Mouse (Mus musculus): ENCODE results near the gene Wnt16. TPM values are rescaled to one million over a fixed set of nuclear protein-coding genes. Genes with fewer than 3 reads are reported as not detected.

Gene Wnt16
- total and polyA plus RNA-seq, 2 experiments from 2014 or later, result 0.69 to 1.0 TPM

GRCm38 (mm10) chr6:22280217-22280861 lies 7.7 kb upstream of the Wnt16 start:
- H3K9me3 ChIP-seq (replicated peaks; ENCODE audit: control insufficient read depth, low read length), result no peaks in the 10 kb centered on the region
- H3K4me1 ChIP-seq (ENCODE audit: control insufficient read depth, insufficient read depth), result no peaks in the 10 kb centered on the region
- ATAC-seq (ENCODE audit: insufficient read depth, low read depth) (no peak), DNase-seq (ENCODE audit: low spot score) (no peak)
- no peaks in the 10 kb centered on the region for H3K36me3 ChIP-seq (replicated peaks; ENCODE audit: control insufficient read depth, insufficient read depth, low read length)
- H3K27me3 ChIP-seq (ENCODE audit: control insufficient read depth, insufficient read depth, low read length), result no peaks in the 10 kb centered on the region
- H3K4me2 ChIP-seq (ENCODE audit: low read depth, low read length), result peak overlapping the region; percentile 18; the same call in 1 of the 2 replicates
- H3K27ac ChIP-seq (ENCODE audit: low read depth), result no peak overlapping the region
- no peak overlapping the region for H3K4me3 ChIP-seq (ENCODE audit: low read depth, low read length)
- no peak overlapping the region for H3K9ac ChIP-seq (replicated peaks; ENCODE audit: low read depth, low read length)
- WGBS, result 56% methylated on average over 14 of the region's 14 CpGs
- no peak for TF ChIP-seq EP300 (IDR thresholded peaks at IDR 0.05; ENCODE audit: low read depth)
- no peak for TF ChIP-seq CTCF (IDR thresholded peaks at IDR 0.05; ENCODE audit: low read depth)

GRCm38 (mm10) chr6:22282405-22282804 lies 5.6 kb upstream of the Wnt16 start:
- WGBS, result 78% methylated on average over 4 of the region's 4 CpGs

GRCm38 (mm10) chr6:22288737-22289460 lies 872 bp downstream of the Wnt16 start:
- ATAC-seq (ENCODE audit: insufficient read depth, low read depth), result peak; percentile 41
- WGBS, result 1% methylated on average over 38 of the region's 38 CpGs
- no peak for DNase-seq (ENCODE audit: low spot score)
- H3K4me3 ChIP-seq (ENCODE audit: low read depth, low read length), result peak overlapping the region; percentile 45
- peak overlapping the region; percentile 66 for H3K4me2 ChIP-seq (ENCODE audit: low read depth, low read length)
- no peak overlapping the region for H3K27ac ChIP-seq (ENCODE audit: low read depth)
- no peak overlapping the region; the same call in 1 of the 2 replicates for H3K9ac ChIP-seq (replicated peaks; ENCODE audit: low read depth, low read length)
- no peaks in the 10 kb centered on the region for H3K36me3 ChIP-seq (replicated peaks; ENCODE audit: control insufficient read depth, insufficient read depth, low read length)
- H3K9me3 ChIP-seq (replicated peaks; ENCODE audit: control insufficient read depth, low read length), result no peaks in the 10 kb centered on the region
- H3K4me1 ChIP-seq (ENCODE audit: control insufficient read depth, insufficient read depth), result peaks cover 8% of the 10 kb centered on the region; the same call in 1 of the 2 replicates
- TF ChIP-seq EP300 (IDR thresholded peaks at IDR 0.05; ENCODE audit: low read depth) (no peak), CTCF (IDR thresholded peaks at IDR 0.05; ENCODE audit: low read depth) (no peak)
- H3K27me3 ChIP-seq (ENCODE audit: control insufficient read depth, insufficient read depth, low read length), result peaks cover 42% of the 10 kb centered on the region

More at GRCm38 (mm10) chr6:22282405-22282804, 5.6 kb upstream of the Wnt16 start:
- H3K9me3 ChIP-seq (replicated peaks; ENCODE audit: control insufficient read depth, low read length), result no peaks in the 10 kb centered on the region
- no peaks in the 10 kb centered on the region for H3K36me3 ChIP-seq (replicated peaks; ENCODE audit: control insufficient read depth, insufficient read depth, low read length)
- ATAC-seq (ENCODE audit: insufficient read depth, low read depth), result no peak
- H3K4me1 ChIP-seq (ENCODE audit: control insufficient read depth, insufficient read depth), result no peaks in the 10 kb centered on the region
- no peak for TF ChIP-seq EP300 (IDR thresholded peaks at IDR 0.05; ENCODE audit: low read depth)
- no peak for TF ChIP-seq CTCF (IDR thresholded peaks at IDR 0.05; ENCODE audit: low read depth)
- H3K4me2 ChIP-seq (ENCODE audit: low read depth, low read length), result no peak overlapping the region
- DNase-seq (ENCODE audit: low spot score), result no peak
- H3K4me3 ChIP-seq (ENCODE audit: low read depth, low read length), result no peak overlapping the region
- H3K27ac ChIP-seq (ENCODE audit: low read depth), result no peak overlapping the region
- peaks cover 9% of the 10 kb centered on the region for H3K27me3 ChIP-seq (ENCODE audit: control insufficient read depth, insufficient read depth, low read length)
- H3K9ac ChIP-seq (replicated peaks; ENCODE audit: low read depth, low read length), result no peak overlapping the region

- H3K27me3 ChIP-seq (ENCODE audit: control insufficient read depth, insufficient read depth, low read length), result peaks cover 45% of the 10 kb centered on the region
- 7% methylated on average over 21 of the region's 21 CpGs for WGBS
Measured at GRCm38 (mm10) chr6:22289461-22290021, 1.5 kb downstream of the Wnt16 start.

GRCm38 (mm10) chr6:22290790-22291189 lies 2.8 kb downstream of the Wnt16 start:
- no peak for ATAC-seq (ENCODE audit: insufficient read depth, low read depth)
- no peak overlapping the region for H3K9ac ChIP-seq (replicated peaks; ENCODE audit: low read depth, low read length)
- H3K27ac ChIP-seq (ENCODE audit: low read depth), result no peak overlapping the region
- H3K4me3 ChIP-seq (ENCODE audit: low read depth, low read length), result no peak overlapping the region
- no peak for TF ChIP-seq CTCF (IDR thresholded peaks at IDR 0.05; ENCODE audit: low read depth)
- TF ChIP-seq EP300 (IDR thresholded peaks at IDR 0.05; ENCODE audit: low read depth), result no peak
- peaks cover 45% of the 10 kb centered on the region for H3K27me3 ChIP-seq (ENCODE audit: control insufficient read depth, insufficient read depth, low read length)
- no peaks in the 10 kb centered on the region for H3K9me3 ChIP-seq (replicated peaks; ENCODE audit: control insufficient read depth, low read length)
- no peak for DNase-seq (ENCODE audit: low spot score)
- H3K4me2 ChIP-seq (ENCODE audit: low read depth, low read length), result no peak overlapping the region
- H3K4me1 ChIP-seq (ENCODE audit: control insufficient read depth, insufficient read depth), result peaks cover 8% of the 10 kb centered on the region; the same call in 1 of the 2 replicates
- no peaks in the 10 kb centered on the region for H3K36me3 ChIP-seq (replicated peaks; ENCODE audit: control insufficient read depth, insufficient read depth, low read length)
- WGBS, result 80% methylated on average over 8 of the region's 8 CpGs

More at GRCm38 (mm10) chr6:22289461-22290021, 1.5 kb downstream of the Wnt16 start:
- H3K9me3 ChIP-seq (replicated peaks; ENCODE audit: control insufficient read depth, low read length), result no peaks in the 10 kb centered on the region
- peak overlapping the region; percentile 66 for H3K4me2 ChIP-seq (ENCODE audit: low read depth, low read length)
- no peak overlapping the region for H3K27ac ChIP-seq (ENCODE audit: low read depth)
- ATAC-seq (ENCODE audit: insufficient read depth, low read depth), result no peak
- H3K4me1 ChIP-seq (ENCODE audit: control insufficient read depth, insufficient read depth), result peaks cover 8% of the 10 kb centered on the region; the same call in 1 of the 2 replicates
- TF ChIP-seq EP300 (IDR thresholded peaks at IDR 0.05; ENCODE audit: low read depth) (no peak), CTCF (IDR thresholded peaks at IDR 0.05; ENCODE audit: low read depth) (no peak)
- no peak overlapping the region for H3K9ac ChIP-seq (replicated peaks; ENCODE audit: low read depth, low read length)
- no peak for DNase-seq (ENCODE audit: low spot score)
- peak overlapping the region; percentile 45 for H3K4me3 ChIP-seq (ENCODE audit: low read depth, low read length)
- no peaks in the 10 kb centered on the region for H3K36me3 ChIP-seq (replicated peaks; ENCODE audit: control insufficient read depth, insufficient read depth, low read length)

All from heart, postnatal 0 days (tissue).